Mouse (Mus musculus): ENCODE measurements around the gene Slc25a53.
"Not testable (repeated sequence)": the region's sequence is repeated elsewhere in the genome, so short reads cannot be mapped to it uniquely, and the experiment has no call there.

Slc25a53 gene

GRCm38 (mm10) chrX:136958300-136958699 is 79.8 kb downstream of the Slc25a53 start:
- DNase-seq, result not testable (repeated sequence)

GRCm38 (mm10) chrX:136957583-136958279 is 80.4 kb downstream of the Slc25a53 start:
- peak in 1 of 2 experiments; percentile 54 for DNase-seq

GRCm38 (mm10) chrX:136937985-136938384 is 100.1 kb downstream of the Slc25a53 start:
- no peak for DNase-seq
